Mouse (Mus musculus): ENCODE measurements around the gene Rnft2. TPM values are rescaled to one million over a fixed set of nuclear protein-coding genes. Genes with fewer than 3 reads are reported as not detected.
A peak's percentile ranks its signal among the peaks of the same experiment; 100 is the strongest.

Gene Rnft2
- polyA plus RNA-seq, 1 experiment, result 2.0 TPM

- Histone ChIP-seq H3K4me1 (replicated peaks; ENCODE audit: control insufficient read depth, insufficient read depth, low read length) (peaks cover 17% of the 10 kb centered on the region), H3K27ac (ENCODE audit: control insufficient read depth, insufficient read depth, low read length) (no peak overlapping the region), H3K36me3 (ENCODE audit: control insufficient read depth, insufficient read depth, low read length) (no peaks in the 10 kb centered on the region), H3K27me3 (ENCODE audit: control insufficient read depth, insufficient read depth, low read length) (peaks cover 29% of the 10 kb centered on the region), H3K4me3 (ENCODE audit: control insufficient read depth, insufficient read depth, low read length) (0 out of 2 replicates have a peak overlapping the region, but pooled peaks have one; percentile 39)
- under 1% methylated on average over 35 of the region's 36 CpGs for WGBS
- DNase-seq, result no peak
- TF ChIP-seq POLR2A (IDR thresholded peaks at IDR 0.05; ENCODE audit: control insufficient read depth, extremely low read depth, insufficient read depth, low read length, poor library complexity), result no peak
Measured at GRCm38 (mm10) chr5:118171665-118172064, 73.3 kb downstream of the Rnft2 start.

DNA sequence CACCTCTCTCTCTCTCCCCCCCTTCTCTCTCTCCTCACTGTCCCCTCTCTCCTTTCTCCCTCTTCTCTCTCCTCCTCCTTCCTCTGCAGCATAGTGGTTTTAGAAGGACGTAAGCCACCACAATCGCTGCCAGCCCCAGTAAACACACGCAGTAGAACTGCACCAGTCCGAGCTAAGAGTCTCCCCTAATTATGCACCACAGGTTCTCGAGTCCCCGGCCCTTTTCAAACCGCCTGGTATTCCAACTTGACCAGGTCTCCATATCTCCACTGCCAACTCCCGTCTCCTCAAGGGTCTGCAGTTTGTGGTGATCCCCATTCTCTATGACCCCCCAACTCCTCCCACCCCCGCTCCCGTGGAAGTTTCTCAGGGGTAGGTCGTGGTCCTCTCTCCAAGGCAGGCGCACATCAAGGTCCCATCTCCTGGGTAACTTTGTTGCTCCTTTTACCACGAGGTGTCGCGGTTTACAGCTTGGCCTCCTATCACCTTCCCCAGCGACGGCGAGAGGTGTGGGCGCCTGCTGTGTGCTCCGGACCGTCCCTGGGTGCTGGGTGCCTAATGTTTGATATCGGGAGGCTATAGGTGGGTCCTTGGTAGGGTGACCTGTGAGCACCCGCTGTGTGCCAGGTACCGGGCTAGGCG lies 73.9 kb downstream of the Rnft2 start:
- Histone ChIP-seq H3K27ac (ENCODE audit: control insufficient read depth, insufficient read depth, low read length) (no peak overlapping the region), H3K4me3 (ENCODE audit: control insufficient read depth, insufficient read depth, low read length) (no peak overlapping the region), H3K27me3 (ENCODE audit: control insufficient read depth, insufficient read depth, low read length) (peaks cover 29% of the 10 kb centered on the region), H3K36me3 (ENCODE audit: control insufficient read depth, insufficient read depth, low read length) (no peaks in the 10 kb centered on the region), H3K4me1 (replicated peaks; ENCODE audit: control insufficient read depth, insufficient read depth, low read length) (peaks cover 17% of the 10 kb centered on the region)
- no peak for TF ChIP-seq CTCF (IDR thresholded peaks at IDR 0.05; ENCODE audit: borderline replicate concordance, control insufficient read depth, extremely low read depth, insufficient read depth, low read length, poor library complexity)
- DNase-seq, result peak; percentile 33
- 3% methylated on average over 25 of the region's 25 CpGs for WGBS

- no peaks in the 10 kb centered on the region for H3K36me3 ChIP-seq (ENCODE audit: control insufficient read depth, insufficient read depth, low read length)
- WGBS, result 9% methylated on average over 117 of the region's 117 CpGs
- peaks cover 17% of the 10 kb centered on the region for H3K4me1 ChIP-seq (replicated peaks; ENCODE audit: control insufficient read depth, insufficient read depth, low read length)
- DNase-seq, result peak; percentile 33
- no peak overlapping the region for H3K27ac ChIP-seq (ENCODE audit: control insufficient read depth, insufficient read depth, low read length)
- H3K4me3 ChIP-seq (ENCODE audit: control insufficient read depth, insufficient read depth, low read length), result no peak overlapping the region
- H3K27me3 ChIP-seq (ENCODE audit: control insufficient read depth, insufficient read depth, low read length), result peaks cover 29% of the 10 kb centered on the region
- TF ChIP-seq CTCF (IDR thresholded peaks at IDR 0.05; ENCODE audit: borderline replicate concordance, control insufficient read depth, extremely low read depth, insufficient read depth, low read length, poor library complexity), result no peak
- TF ChIP-seq POLR2A (IDR thresholded peaks at IDR 0.05; ENCODE audit: control insufficient read depth, extremely low read depth, insufficient read depth, low read length, poor library complexity), result no peak
Measured at GRCm38 (mm10) chr5:118169222-118170221, 75.4 kb downstream of the Rnft2 start.

DNA sequence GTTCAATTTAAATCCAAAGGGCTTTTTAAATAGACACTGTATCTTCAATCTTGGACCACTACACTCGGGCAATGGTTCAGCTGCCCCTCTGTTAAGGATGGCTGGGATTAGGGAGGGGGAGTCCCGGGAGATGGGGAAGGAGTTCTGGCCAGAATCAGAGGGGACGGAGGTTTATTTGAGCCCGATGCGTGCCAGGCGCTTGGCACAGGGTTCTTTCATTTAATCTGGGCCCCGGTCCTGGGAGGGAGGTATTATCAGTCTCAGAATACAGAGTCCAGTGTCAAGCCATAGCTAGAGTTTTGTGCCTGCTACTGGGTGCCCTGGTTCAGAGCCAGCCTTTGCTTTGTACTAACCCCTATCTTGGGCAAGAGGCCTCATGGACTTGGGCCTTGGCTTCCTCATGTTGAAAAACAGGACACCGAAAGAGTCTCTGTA lies 77.3 kb downstream of the Rnft2 start:
- H3K36me3 ChIP-seq (ENCODE audit: control insufficient read depth, insufficient read depth, low read length), result no peaks in the 10 kb centered on the region
- peaks cover 17% of the 10 kb centered on the region for H3K4me1 ChIP-seq (replicated peaks; ENCODE audit: control insufficient read depth, insufficient read depth, low read length)
- no peak for DNase-seq
- H3K27ac ChIP-seq (ENCODE audit: control insufficient read depth, insufficient read depth, low read length), result no peak overlapping the region
- no peak overlapping the region for H3K4me3 ChIP-seq (ENCODE audit: control insufficient read depth, insufficient read depth, low read length)
- H3K27me3 ChIP-seq (ENCODE audit: control insufficient read depth, insufficient read depth, low read length), result peaks cover 20% of the 10 kb centered on the region
- TF ChIP-seq CTCF (IDR thresholded peaks at IDR 0.05; ENCODE audit: borderline replicate concordance, control insufficient read depth, extremely low read depth, insufficient read depth, low read length, poor library complexity) (no peak), POLR2A (IDR thresholded peaks at IDR 0.05; ENCODE audit: control insufficient read depth, extremely low read depth, insufficient read depth, low read length, poor library complexity) (no peak)
- WGBS, result 78% methylated on average over 8 of the region's 8 CpGs

- Histone ChIP-seq H3K4me3 (ENCODE audit: control insufficient read depth, insufficient read depth, low read length) (no peak overlapping the region), H3K27ac (ENCODE audit: control insufficient read depth, insufficient read depth, low read length) (no peak overlapping the region), H3K36me3 (ENCODE audit: control insufficient read depth, insufficient read depth, low read length) (no peaks in the 10 kb centered on the region), H3K27me3 (ENCODE audit: control insufficient read depth, insufficient read depth, low read length) (peaks cover 10% of the 10 kb centered on the region), H3K4me1 (replicated peaks; ENCODE audit: control insufficient read depth, insufficient read depth, low read length) (peaks cover 11% of the 10 kb centered on the region)
- TF ChIP-seq CTCF (IDR thresholded peaks at IDR 0.05; ENCODE audit: borderline replicate concordance, control insufficient read depth, extremely low read depth, insufficient read depth, low read length, poor library complexity) (no peak), POLR2A (IDR thresholded peaks at IDR 0.05; ENCODE audit: control insufficient read depth, extremely low read depth, insufficient read depth, low read length, poor library complexity) (no peak)
- no peak for DNase-seq
Measured at GRCm38 (mm10) chr5:118165462-118165861, 79.5 kb downstream of the Rnft2 start.

GRCm38 (mm10) chr5:118164581-118164980 lies 80.3 kb downstream of the Rnft2 start, which contains the start of gene Hrk:
TSS of gene Hrk (plus strand) at chr5:118164648.
- Histone ChIP-seq H3K4me3 (ENCODE audit: control insufficient read depth, insufficient read depth, low read length) (no peak within 1 kb of the TSS), H3K36me3 (ENCODE audit: control insufficient read depth, insufficient read depth, low read length) (no peaks in the 10 kb centered on the region), H3K4me1 (replicated peaks; ENCODE audit: control insufficient read depth, insufficient read depth, low read length) (peaks cover 4% of the 10 kb centered on the region; the same call in 1 of the 2 replicates), H3K27me3 (ENCODE audit: control insufficient read depth, insufficient read depth, low read length) (peaks cover 10% of the 10 kb centered on the region), H3K27ac (ENCODE audit: control insufficient read depth, insufficient read depth, low read length) (no peak within 1 kb of the TSS)
- DNase-seq, result no peak
- WGBS, result 75% methylated on average over 12 of the region's 12 CpGs
- TF ChIP-seq POLR2A (IDR thresholded peaks at IDR 0.05; ENCODE audit: control insufficient read depth, extremely low read depth, insufficient read depth, low read length, poor library complexity) (no peak), CTCF (IDR thresholded peaks at IDR 0.05; ENCODE audit: borderline replicate concordance, control insufficient read depth, extremely low read depth, insufficient read depth, low read length, poor library complexity) (no peak)
